Mouse (Mus musculus): ENCODE measurements around the gene C8a. TPM values are rescaled to one million over a fixed set of nuclear protein-coding genes. Genes with fewer than 3 reads are reported as not detected.

Gene C8a
- total RNA-seq (2015) = not detected in 2 replicates
- total RNA-seq (2017) = not detected in 2 replicates

- ATAC-seq (replicated peaks; ENCODE audit: poor library complexity) = no peak
Observed at GRCm38 (mm10) chr4:104876323-104876722, at the start of gene C8a. Gene C8a, minus strand, starts transcription at chr4:104876398.

- ATAC-seq (replicated peaks; ENCODE audit: poor library complexity) = no peak
Observed at GRCm38 (mm10) chr4:104925383-104925782, 49.2 kb upstream of the C8a start.

- ATAC-seq (replicated peaks; ENCODE audit: poor library complexity) = no peak
Observed at GRCm38 (mm10) chr4:104918017-104918416, 41.8 kb upstream of the C8a start.

- no peak for ATAC-seq (replicated peaks; ENCODE audit: poor library complexity)
Observed at GRCm38 (mm10) chr4:104914711-104915247, 38.6 kb upstream of the C8a start.

- ATAC-seq (replicated peaks; ENCODE audit: poor library complexity) = no peak
Observed at GRCm38 (mm10) chr4:104913291-104914129, 37.3 kb upstream of the C8a start, which contains the start of gene Fyb2. Gene Fyb2, plus strand, starts transcription at chr4:104913456.

GRCm38 (mm10) chr4:104911685-104912084, 35.5 kb upstream of the C8a start:
- ATAC-seq (replicated peaks; ENCODE audit: poor library complexity) = peak; percentile 96

GRCm38 (mm10) chr4:104905049-104905448, 28.9 kb upstream of the C8a start:
- ATAC-seq (replicated peaks; ENCODE audit: poor library complexity) = no peak

- ATAC-seq (replicated peaks; ENCODE audit: poor library complexity) = no peak
Observed at GRCm38 (mm10) chr4:104902836-104903235, 26.6 kb upstream of the C8a start.

GRCm38 (mm10) chr4:104894004-104894734, 18.0 kb upstream of the C8a start:
- peak; percentile 88 for ATAC-seq (replicated peaks; ENCODE audit: poor library complexity)

GRCm38 (mm10) chr4:104893588-104893987, 17.4 kb upstream of the C8a start:
- no peak for ATAC-seq (replicated peaks; ENCODE audit: poor library complexity)

- ATAC-seq (replicated peaks; ENCODE audit: poor library complexity) = no peak
Observed at GRCm38 (mm10) chr4:104891708-104892107, 15.5 kb upstream of the C8a start.

GRCm38 (mm10) chr4:104888499-104889262, 12.5 kb upstream of the C8a start:
- no peak for ATAC-seq (replicated peaks; ENCODE audit: poor library complexity)

- ATAC-seq (replicated peaks; ENCODE audit: poor library complexity) = no peak
Observed at GRCm38 (mm10) chr4:104887486-104887885, 11.3 kb upstream of the C8a start.

- ATAC-seq (replicated peaks; ENCODE audit: poor library complexity) = no peak
Observed at GRCm38 (mm10) chr4:104875832-104876231, 366 bp downstream of the C8a start.

- no peak for ATAC-seq (replicated peaks; ENCODE audit: poor library complexity)
Observed at GRCm38 (mm10) chr4:104870196-104870595, 6.0 kb downstream of the C8a start.

GRCm38 (mm10) chr4:104869581-104869980, 6.6 kb downstream of the C8a start:
- no peak for ATAC-seq (replicated peaks; ENCODE audit: poor library complexity)

- ATAC-seq (replicated peaks; ENCODE audit: poor library complexity) = peak; percentile 58; the same call in 1 of the 2 replicates
Observed at GRCm38 (mm10) chr4:104864397-104864796, 11.8 kb downstream of the C8a start.

- ATAC-seq (replicated peaks; ENCODE audit: poor library complexity) = no peak
Observed at GRCm38 (mm10) chr4:104861241-104861640, 15.0 kb downstream of the C8a start.

- ATAC-seq (replicated peaks; ENCODE audit: poor library complexity) = no peak
Observed at GRCm38 (mm10) chr4:104857823-104858222, 18.4 kb downstream of the C8a start.

- no peak for ATAC-seq (replicated peaks; ENCODE audit: poor library complexity)
Observed at GRCm38 (mm10) chr4:104857029-104857428, 19.2 kb downstream of the C8a start, which contains the start of gene Gm17662. Gene Gm17662, plus strand, starts transcription at chr4:104857329.

GRCm38 (mm10) chr4:104855216-104855615, 21.0 kb downstream of the C8a start:
- no peak for ATAC-seq (replicated peaks; ENCODE audit: poor library complexity)

All from megakaryocyte progenitor cell, adult 5-6 weeks (primary cell).